Mouse (Mus musculus) CH12.LX (cell line): ENCODE data around the gene Zfp276. TPM values are rescaled to one million over a fixed set of nuclear protein-coding genes. Genes with fewer than 3 reads are reported as not detected.

ENCODE experiments used
- DNase-seq: peaks from one replicate; pipeline ENCODE4 v3.0.0-alpha.2; 2013; ENCODE audit errors: extremely low read depth
- H3K27ac ChIP-seq: 2 replicates; pipeline ENCODE4 v1.5.1; 2012; ENCODE audit warnings: low read depth, mild to moderate bottlenecking, control low read depth, moderate library complexity; ENCODE audit not compliant: insufficient read depth
- H3K27me3 ChIP-seq: replicated peaks from 2 replicates; pipeline ENCODE3; 2012; ENCODE audit warnings: inconsistent platforms
- H3K36me3 ChIP-seq, 2 experiments: replicated peaks in 1 of 2; 2 replicates each; pipeline versions ENCODE3 to v1.6.1; 2012; ENCODE audit warnings: inconsistent platforms in 1 of 2, low read length in 1 of 2, mild to moderate bottlenecking in 1 of 2, mixed read lengths in 1 of 2, moderate library complexity in 1 of 2; ENCODE audit not compliant: control insufficient read depth in 1 of 2, insufficient read depth in 1 of 2
- H3K4me1 ChIP-seq, 2 experiments: 2 replicates each; pipeline ENCODE4 v1.6.1; 2012; ENCODE audit warnings: inconsistent platforms in 1 of 2, moderate library complexity in 1 of 2; ENCODE audit not compliant: insufficient read depth in 2 of 2, control insufficient read depth in 1 of 2
- H3K4me2 ChIP-seq: 2 replicates; pipeline ENCODE4 v1.6.1; 2012; ENCODE audit warnings: low read depth, mild to moderate bottlenecking, control low read depth; ENCODE audit not compliant: poor library complexity, insufficient read depth, severe bottlenecking
- H3K4me3 ChIP-seq, 3 experiments: fragments of 150-350 bp in 1 of 3; sonication (generic) in 1 of 3; replicated peaks in 1 of 3; 2 replicates each; pipeline versions ENCODE3 to v1.5.1; 2011 to 2012; ENCODE audit warnings: low read depth in 2 of 3, low read length in 2 of 3, mild to moderate bottlenecking in 2 of 3, moderate library complexity in 2 of 3, control low read depth in 1 of 3, improper control_type of control experiment in 1 of 3, inconsistent platforms in 1 of 3, mixed read lengths in 1 of 3; ENCODE audit not compliant: poor library complexity in 1 of 3
- H3K79me2 ChIP-seq: replicated peaks from 2 replicates; pipeline ENCODE4 v1.6.1; 2012; ENCODE audit warnings: mild to moderate bottlenecking, moderate library complexity; ENCODE audit not compliant: control insufficient read depth, poor library complexity, insufficient read depth, severe bottlenecking; ENCODE audit errors: extremely low read depth
- H3K9ac ChIP-seq: 2 replicates; pipeline ENCODE4 v1.6.1; 2012; ENCODE audit warnings: low read depth, mild to moderate bottlenecking, control low read depth, moderate library complexity; ENCODE audit not compliant: insufficient read depth
- H3K9me3 ChIP-seq: replicated peaks from 2 replicates; pipeline ENCODE3; 2012; ENCODE audit warnings: low read length, inconsistent platforms, mixed read lengths
- ELF1 ChIP-seq: IDR thresholded peaks from 2 replicates; pipeline ENCODE4 v1.6.1; 2014; ENCODE audit warnings: low read depth, mild to moderate bottlenecking, inconsistent platforms, low read length, improper control_type of control experiment
- ETS1 ChIP-seq: conservative IDR thresholded peaks from 2 replicates; pipeline ENCODE4 v1.6.1; 2012; ENCODE audit warnings: low read depth, mild to moderate bottlenecking, inconsistent platforms, low read length, improper control_type of control experiment, moderate library complexity
- GABPA ChIP-seq: IDR thresholded peaks from 2 replicates; pipeline ENCODE4 v1.6.1; 2012; ENCODE audit warnings: low read depth, low read length, improper control_type of control experiment, inconsistent platforms; ENCODE audit not compliant: insufficient replicate concordance
- HCFC1 ChIP-seq: IDR thresholded peaks from 2 replicates; pipeline ENCODE4 v1.6.1; 2012; ENCODE audit warnings: low read depth, mild to moderate bottlenecking, inconsistent platforms, low read length, improper control_type of control experiment
- IRF4 ChIP-seq: IDR thresholded peaks from 2 replicates; pipeline ENCODE4 v1.6.1; 2014; ENCODE audit warnings: low read depth, mild to moderate bottlenecking, inconsistent platforms, low read length, improper control_type of control experiment
- JUND ChIP-seq: conservative IDR thresholded peaks from 2 replicates; pipeline ENCODE4 v1.6.1; 2011; ENCODE audit warnings: low read depth, low read length, improper control_type of control experiment
- KAT2A ChIP-seq: IDR thresholded peaks from 2 replicates; pipeline ENCODE4 v1.6.1; 2012; ENCODE audit warnings: low read length, improper control_type of control experiment, inconsistent platforms; ENCODE audit not compliant: insufficient replicate concordance
- MAZ ChIP-seq: IDR thresholded peaks from 2 replicates; pipeline ENCODE4 v1.6.1; 2012; ENCODE audit warnings: low read depth, mild to moderate bottlenecking, inconsistent platforms, low read length, improper control_type of control experiment, moderate library complexity
- MEF2A ChIP-seq: IDR thresholded peaks from 2 replicates; pipeline ENCODE4 v1.6.1; 2014; ENCODE audit warnings: low read depth, mild to moderate bottlenecking, inconsistent platforms, low read length, improper control_type of control experiment, borderline replicate concordance
- MXI1 ChIP-seq: IDR thresholded peaks from 2 replicates; pipeline ENCODE4 v1.6.1; 2011; ENCODE audit warnings: mild to moderate bottlenecking, low read depth, low read length, improper control_type of control experiment
- NRF1 ChIP-seq: IDR thresholded peaks from 2 replicates; pipeline ENCODE4 v1.6.1; 2014; ENCODE audit warnings: low read depth, mild to moderate bottlenecking, inconsistent platforms, low read length, improper control_type of control experiment, moderate library complexity
- POLR2A ChIP-seq: IDR thresholded peaks from 2 replicates; pipeline ENCODE4 v1.6.1; 2011; ENCODE audit warnings: low read depth, mild to moderate bottlenecking, improper control_type of control experiment, low read length
- POLR2AphosphoS2 ChIP-seq: IDR thresholded peaks from 2 replicates; pipeline ENCODE4 v1.6.1; 2011; ENCODE audit warnings: low read depth, low read length, improper control_type of control experiment
- RCOR1 ChIP-seq: conservative IDR thresholded peaks from 2 replicates; pipeline ENCODE4 v1.6.1; 2012; ENCODE audit warnings: low read depth, mild to moderate bottlenecking, inconsistent platforms, low read length, improper control_type of control experiment
- SIN3A ChIP-seq: IDR thresholded peaks from 2 replicates; pipeline ENCODE4 v1.6.1; 2012; ENCODE audit warnings: low read length, improper control_type of control experiment, inconsistent platforms
- TCF12 ChIP-seq: IDR thresholded peaks from 2 replicates; pipeline ENCODE4 v1.6.1; 2014; ENCODE audit warnings: low read depth, mild to moderate bottlenecking, inconsistent platforms, low read length, improper control_type of control experiment
- UBTF ChIP-seq: IDR thresholded peaks from 2 replicates; pipeline ENCODE4 v1.6.1; 2012; ENCODE audit warnings: low read depth, mild to moderate bottlenecking, inconsistent platforms, low read length, improper control_type of control experiment, moderate library complexity
- ZMIZ1 ChIP-seq: IDR thresholded peaks from 2 replicates; pipeline ENCODE4 v1.6.1; 2012; ENCODE audit warnings: low read depth, mild to moderate bottlenecking, inconsistent platforms, low read length, improper control_type of control experiment
- dilution Hi-C: fragments of 300-500 bp; cut with MboI; formaldehyde crosslinking; loops from 2 replicates; pipeline ENCODE4 v1.14.3; 2020; ENCODE audit warnings: low sequenced_read_pairs; ENCODE audit not compliant: extremely low pct_unique_long_range_greater_than_20kb, extremely low pct_ligation_motif_present
- in situ Hi-C: fragments of 300-500 bp; cut with MboI; formaldehyde crosslinking; loops from 3 replicates; pipeline ENCODE4 v1.14.3; 2019; ENCODE audit warnings: low sequenced_read_pairs, low pct_ligation_motif_present, low pct_unique_long_range_greater_than_20kb, mixed read lengths
- polyA plus RNA-seq: library from polyadenylated mRNA; unstranded; fragments of >175 nt; gene quantifications from 2 replicates; pipeline ENCODE4 v1.2.1, GENCODE M21; 2012; ENCODE audit warnings: low read depth; ENCODE audit not compliant: insufficient read length
- total RNA-seq, 2 experiments: library from RNA; depleted of rRNA; stranded (reverse); fragments of 300-350 nt in 1 of 2; fragments of >200 nt in 1 of 2; gene quantifications; 2 replicates each; pipeline ENCODE4 v1.2.3; 2012 to 2014

The Zfp276 gene
- 9.6 and 10.2 TPM in 2 replicates for total RNA-seq (2012; rRNA removed)
- total RNA-seq (2014; rRNA removed), result 5.5 and 5.9 TPM in 2 replicates
- 8.7 and 9.2 TPM in 2 replicates for polyA plus RNA-seq

DNA sequence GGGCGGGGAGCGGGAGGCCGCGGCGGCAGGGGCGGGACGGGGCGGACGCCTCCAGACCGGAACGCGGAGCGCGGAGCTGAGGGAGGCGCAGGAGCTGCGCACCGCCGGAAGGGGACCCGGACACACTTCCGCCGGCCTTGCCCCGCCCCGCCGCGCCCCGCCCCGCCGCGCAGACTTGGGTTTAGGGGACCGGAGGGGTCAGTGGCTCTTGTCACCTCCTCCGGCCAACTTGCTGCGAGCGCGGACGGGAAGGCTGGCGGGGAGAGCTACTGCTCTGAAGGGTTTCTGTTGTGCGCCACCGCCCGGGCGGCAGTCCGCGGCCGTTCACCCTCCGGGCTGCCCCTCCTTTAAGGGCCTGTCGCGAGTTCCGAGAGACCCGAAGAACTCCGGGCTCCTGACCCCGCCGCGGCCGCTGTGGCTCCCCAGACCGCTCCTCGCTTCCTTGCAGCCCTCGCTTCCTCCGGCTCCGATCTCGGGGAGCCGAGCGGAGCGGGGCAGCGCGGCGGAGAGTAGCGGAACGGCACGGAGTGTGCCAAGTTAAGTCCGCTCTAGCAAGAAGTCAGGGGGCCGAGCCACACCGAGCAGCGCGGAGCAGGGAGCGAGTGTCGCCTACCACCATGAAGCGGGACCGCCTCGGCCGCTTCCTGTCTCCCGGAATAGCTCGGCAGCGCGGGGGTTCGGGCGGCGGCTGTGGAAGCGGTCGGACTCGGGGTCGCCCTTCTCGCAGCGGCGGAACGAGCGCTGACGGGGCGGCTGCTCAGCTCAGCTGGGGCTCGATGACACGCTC, at the start of gene Zfp276, which contains the start of gene Vps9d1:
Gene Zfp276, plus strand, starts transcription at position 97 of the 787 bp plus-strand sequence.
Gene Vps9d1, minus strand, starts transcription at position 250 of the 787 bp plus-strand sequence.
- peak within 1 kb of the TSS; percentile 1; the same call in 1 of the 2 replicates for H3K27ac ChIP-seq
- dilution Hi-C loops, result no loop called here

DNA sequence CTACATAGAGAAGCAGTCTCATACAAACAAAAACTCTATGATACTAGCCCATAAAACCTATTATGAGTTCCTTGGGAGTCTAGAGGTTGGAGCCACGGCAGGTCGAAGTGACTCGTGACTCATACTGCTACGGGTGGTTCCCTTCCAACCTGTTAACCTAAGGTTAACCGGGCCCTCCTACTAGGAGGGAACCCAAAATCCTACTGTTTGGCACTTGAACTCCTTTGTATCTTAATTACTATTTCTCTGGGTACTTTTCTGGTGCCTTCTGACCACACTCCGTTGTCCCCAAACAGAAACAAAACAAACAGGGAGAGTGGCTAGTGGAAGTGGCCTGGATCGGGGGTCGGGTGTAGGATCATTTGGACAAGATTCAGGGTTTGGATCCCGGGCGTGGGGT, 42.1 kb upstream of the Zfp276 start:
- Histone ChIP-seq H3K9me3 (no peaks in the 10 kb centered on the region), H3K79me2 (peaks cover 16% of the 10 kb centered on the region), H3K4me1 (peaks cover 0 to 17% of the 10 kb centered on the region in 2 experiments; a peak in 2 of 4 replicates), H3K27ac (no peak overlapping the region), H3K4me2 (peak overlapping the region; percentile 87), H3K27me3 (peaks cover 5% of the 10 kb centered on the region), H3K36me3 (peaks cover 36 to 41% of the 10 kb centered on the region in 2 experiments), H3K4me3 (peak overlapping the region; percentile 87 to 99 (median 96)), H3K9ac (peak overlapping the region; percentile 99)
- DNase-seq, result no peak
- in situ Hi-C loops (no loop called here), dilution Hi-C loops (no loop called here)
- TF ChIP-seq ZMIZ1, result no peak
- no peak for TF ChIP-seq ETS1
- no peak for TF ChIP-seq MXI1

More for the DNA sequence above, at the start of gene Zfp276, which contains the start of gene Vps9d1:
- H3K27me3 ChIP-seq, result no peaks in the 10 kb centered on the region
- peaks cover 35 to 57% of the 10 kb centered on the region in 2 experiments for H3K36me3 ChIP-seq
- H3K9me3 ChIP-seq, result no peaks in the 10 kb centered on the region
- in situ Hi-C loops, result no loop called here
- H3K4me1 ChIP-seq, result peaks cover 13 to 41% of the 10 kb centered on the region in 2 experiments
- peak; percentile 73 for DNase-seq
- TF ChIP-seq IRF4 (peak; percentile 51; the same call in 1 of the 2 replicates), POLR2AphosphoS2 (no peak), ELF1 (peak; percentile 49; the same call in 1 of the 2 replicates), ZMIZ1 (peak; percentile 30; the same call in 1 of the 2 replicates), HCFC1 (peak; percentile 85), TCF12 (peak; percentile 55; the same call in 1 of the 2 replicates), MAZ (no peak), KAT2A (peak; percentile 73; the same call in 1 of the 2 replicates), MEF2A (peak; percentile 39; the same call in 1 of the 2 replicates), RCOR1 (no peak), JUND (no peak), MXI1 (peak; percentile 79; the same call in 1 of the 2 replicates), NRF1 (peak; percentile 49; the same call in 1 of the 2 replicates), POLR2A (peak; percentile 72), SIN3A (peak; percentile 39), UBTF (peak; percentile 54; the same call in 1 of the 2 replicates), ETS1 (no peak), GABPA (no peak; the same call in 1 of the 2 replicates)
- H3K4me2 ChIP-seq, result peak within 1 kb of the TSS; percentile 92
- peak within 1 kb of the TSS; percentile 75 to 89 (median 87) for H3K4me3 ChIP-seq
- H3K9ac ChIP-seq, result peak within 1 kb of the TSS; percentile 88
- no peaks in the 10 kb centered on the region for H3K79me2 ChIP-seq
